Mouse (Mus musculus) hematopoietic stem cell, adult 5-6 weeks (primary cell): ENCODE measurements around the gene Rhox4a2. TPM values are rescaled to one million over a fixed set of nuclear protein-coding genes. Genes with fewer than 3 reads are reported as not detected.
"Not testable (repeated sequence)": the region's sequence is repeated elsewhere in the genome, so short reads cannot be mapped to it uniquely, and the experiment has no call there.

Experiments used
- ATAC-seq, 2 experiments: fragments of 125-278 bp in 1 of 2; replicated peaks in 1 of 2; 2 replicates each; pipeline ENCODE4 v1.8.0; 2016 to 2017; ENCODE audit warnings: inconsistent platforms in 2 of 2, mild to moderate bottlenecking in 2 of 2, moderate number of reproducible peaks in 2 of 2, low read depth in 1 of 2, moderate TSS enrichment in 1 of 2; ENCODE audit not compliant: low FRiP score in 2 of 2, poor library complexity in 2 of 2, severe bottlenecking in 2 of 2, insufficient read depth in 1 of 2, low TSS enrichment in 1 of 2
- total RNA-seq: library from RNA; stranded (forward); fragments of 172-1452, 232-1000 nt; gene quantifications from 2 replicates; pipeline ENCODE4 v1.2.3, GENCODE M21; 2017

Gene Rhox4a2
- total RNA-seq = not detected in 2 replicates

GRCm38 (mm10) chrX:37390548-37390947 is at the start of gene Rhox4a2:
Rhox4a2 (plus strand) TSS chrX:37390848.
- not testable (repeated sequence) for ATAC-seq

- not testable (repeated sequence) for ATAC-seq
Measured at GRCm38 (mm10) chrX:37379728-37380127, 10.9 kb upstream of the Rhox4a2 start, which contains the start of gene Rhox3a2. Rhox3a2 (plus strand) TSS chrX:37380028.

GRCm38 (mm10) chrX:37411767-37412166 is 21.1 kb downstream of the Rhox4a2 start, which contains the start of gene Rhox2b:
Rhox2b (plus strand) TSS chrX:37412067.
- not testable (repeated sequence) for ATAC-seq

GRCm38 (mm10) chrX:37432194-37432593 is 41.5 kb downstream of the Rhox4a2 start, which contains the start of gene Rhox4b:
Rhox4b (plus strand) TSS chrX:37432494.
- ATAC-seq = not testable (repeated sequence)

Other genes starting within 250 kb of the Rhox4a2 start
- gene Akap14, start 222.0 kb upstream of the Rhox4a2 start, total RNA-seq = not detected in 2 replicates
- gene Ndufa1, start 199.7 kb upstream of the Rhox4a2 start, total RNA-seq = 40.3 and 70.0 TPM in 2 replicates
- gene Rnf113a1, start 199.6 kb upstream of the Rhox4a2 start, total RNA-seq = 1.0 and 1.9 TPM in 2 replicates
- not detected in 2 replicates for gene Gm9, start 179.8 kb upstream of the Rhox4a2 start, total RNA-seq
- gene Rhox1, start 168.6 kb upstream of the Rhox4a2 start, total RNA-seq = not detected in 2 replicates
- gene Rhox2a, start 145.9 kb upstream of the Rhox4a2 start, total RNA-seq = not detected in 2 replicates
- gene Rhox3a, start 140.9 kb upstream of the Rhox4a2 start, total RNA-seq = not detected in 2 replicates
- gene Rhox4a, start 125.5 kb upstream of the Rhox4a2 start, total RNA-seq = not detected in 2 replicates
- gene Rhox3a2, start 10.8 kb upstream of the Rhox4a2 start, total RNA-seq = not detected in 2 replicates
- gene Rhox2b, start 21.2 kb downstream of the Rhox4a2 start, total RNA-seq = not detected in 2 replicates
- not detected in 2 replicates for gene Rhox4b, start 41.6 kb downstream of the Rhox4a2 start, total RNA-seq
- gene Rhox2c, start 62.8 kb downstream of the Rhox4a2 start, total RNA-seq = not detected in 2 replicates
- gene Rhox3c, start 67.7 kb downstream of the Rhox4a2 start, total RNA-seq = not detected in 2 replicates
- gene Rhox4c, start 89.5 kb downstream of the Rhox4a2 start, total RNA-seq = not detected in 2 replicates
- not detected in 2 replicates for gene Rhox2d, start 102.6 kb downstream of the Rhox4a2 start, total RNA-seq
- not detected in 2 replicates for gene Rhox4d, start 123.5 kb downstream of the Rhox4a2 start, total RNA-seq
- not detected in 2 replicates for gene Rhox2e, start 139.6 kb downstream of the Rhox4a2 start, total RNA-seq
- not detected in 2 replicates for gene Rhox3e, start 151.2 kb downstream of the Rhox4a2 start, total RNA-seq
- gene Rhox4e, start 166.6 kb downstream of the Rhox4a2 start, total RNA-seq = not detected in 2 replicates
- gene Rhox2f, start 180.6 kb downstream of the Rhox4a2 start, total RNA-seq = not detected in 2 replicates
- not detected in 2 replicates for gene Rhox3f, start 190.1 kb downstream of the Rhox4a2 start, total RNA-seq
- not detected in 2 replicates for gene Rhox4f, start 216.9 kb downstream of the Rhox4a2 start, total RNA-seq
- not detected in 2 replicates for gene Rhox3g, start 237.8 kb downstream of the Rhox4a2 start, total RNA-seq